Mouse (Mus musculus) R1 (cell line): ENCODE measurements at regions not wholly inside any gene's neighbourhood (a gene's known extent, or its start where the extent isn't known, plus 50 kb on each side); places are given as distances from the start of the nearest gene placed in this dataset.

Experiments
- DNase-seq: peaks from one replicate; pipeline ENCODE4 v3.0.0-alpha.2; 2018; ENCODE audit warnings: low read depth, low spot score

GRCm38 (mm10) chr14:49838410-49838809 lies 55.2 kb upstream of the Armh4 start:
- DNase-seq, result no peak

- DNase-seq, result peak; percentile 23
Measured at GRCm38 (mm10) chr14:49834695-49835094, 51.5 kb upstream of the Armh4 start.
